Mouse (Mus musculus): ENCODE data around the gene Hes1.

GRCm38 (mm10) chr16:30052271-30052670 lies 11.9 kb upstream of the Hes1 start:
- TF ChIP-seq EP300 (IDR thresholded peaks at IDR 0.05) (no peak), CTCF (IDR thresholded peaks at IDR 0.05) (no peak)
